Mouse (Mus musculus) CD4-positive, CD25-positive, alpha-beta regulatory T cell (primary cell): ENCODE data around the gene Ctu2. TPM values are rescaled to one million over a fixed set of nuclear protein-coding genes. Genes with fewer than 3 reads are reported as not detected.

ENCODE experiments used
- polyA plus RNA-seq: library from polyadenylated mRNA; unstranded; fragments of 100-300 nt; shearing (Covaris generic); gene quantifications from one replicate; pipeline ENCODE4 v1.2.1, GENCODE M21; 2017

Ctu2 gene
- polyA plus RNA-seq, result 86.8 TPM

GRCm38 (mm10) chr8:122475580-122476320 is at the start of gene Ctu2, which contains the start of gene Rnf166:
TSS of gene Ctu2 (plus strand) at chr8:122476143.
TSS of gene Rnf166 (minus strand) at chr8:122476064.

GRCm38 (mm10) chr8:122432443-122433268 is 43.3 kb upstream of the Ctu2 start, which contains the start of gene Cyba:
TSS of gene Cyba (minus strand) at chr8:122432930.

GRCm38 (mm10) chr8:122443262-122444006 is 32.5 kb upstream of the Ctu2 start, which contains the start of gene Mvd:
TSS of gene Mvd (minus strand) at chr8:122443422.

GRCm38 (mm10) chr8:122460524-122461472 is 15.1 kb upstream of the Ctu2 start, which contains the start of gene Snai3:
TSS of gene Snai3 (minus strand) at chr8:122460733.

Other genes starting within 250 kb of the Ctu2 start
- gene Zfpm1, start 194.0 kb upstream of the Ctu2 start, polyA plus RNA-seq, result 47.3 TPM
- not detected for gene Trhr2, start 115.4 kb upstream of the Ctu2 start, polyA plus RNA-seq
- gene Zc3h18, start 99.5 kb upstream of the Ctu2 start, polyA plus RNA-seq, result 54.4 TPM
- 0.42 TPM for gene Il17c, start 54.1 kb upstream of the Ctu2 start, polyA plus RNA-seq
- 871 TPM for gene Cyba, start 43.2 kb upstream of the Ctu2 start, polyA plus RNA-seq
- 23.9 TPM for gene Mvd, start 32.7 kb upstream of the Ctu2 start, polyA plus RNA-seq
- 4.0 TPM for gene Snai3, start 15.4 kb upstream of the Ctu2 start, polyA plus RNA-seq
- 148 TPM for gene Rnf166, start 79 bp upstream of the Ctu2 start, polyA plus RNA-seq
- 18.8 TPM for gene Piezo1, start 75.2 kb downstream of the Ctu2 start, polyA plus RNA-seq
- 24.4 TPM for gene Cdt1, start 91.9 kb downstream of the Ctu2 start, polyA plus RNA-seq
- gene Aprt, start 100.8 kb downstream of the Ctu2 start, polyA plus RNA-seq, result 192 TPM
- gene Galns, start 135.3 kb downstream of the Ctu2 start, polyA plus RNA-seq, result 12.3 TPM
- gene Trappc2l, start 135.5 kb downstream of the Ctu2 start, polyA plus RNA-seq, result 50.3 TPM
- not detected for gene Pabpn1l, start 146.6 kb downstream of the Ctu2 start, polyA plus RNA-seq
- gene Cbfa2t3, start 223.0 kb downstream of the Ctu2 start, polyA plus RNA-seq, result 0.45 TPM